Mouse (Mus musculus) layer of hippocampus, adult 9-10 months (tissue): ENCODE results near the gene Grk6.
A peak's percentile ranks its signal among the peaks of the same experiment; 100 is the strongest.

Source experiments
- DNase-seq: peaks from one replicate; pipeline ENCODE4 v3.0.0; 2022; ENCODE audit warnings: low spot score

Gene Grk6

GRCm38 (mm10) chr13:55464027-55464884, 19.4 kb downstream of the Grk6 start, which contains the start of gene Prr7:
Prr7 (plus strand) TSS chr13:55464267.
- DNase-seq = no peak

DNA sequence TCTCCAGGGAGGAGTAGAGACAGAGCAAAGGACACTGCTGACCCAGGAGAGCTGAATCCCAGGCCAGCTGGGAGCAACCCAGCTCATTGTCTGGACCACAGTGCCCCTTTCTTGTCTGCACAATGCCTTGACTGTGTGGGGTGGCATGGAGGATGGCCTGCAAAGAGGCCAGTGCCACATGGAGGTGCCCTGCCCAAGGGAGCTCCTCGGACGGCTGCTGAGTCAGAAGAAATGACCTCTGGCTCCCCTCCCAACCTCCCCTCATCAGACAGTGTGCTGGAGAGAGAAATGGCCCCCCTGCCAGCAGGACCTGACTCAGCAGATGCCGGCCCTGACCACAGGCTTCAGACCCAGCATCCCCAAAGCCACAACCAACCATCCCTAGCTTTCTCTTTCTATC, 20.3 kb downstream of the Grk6 start:
- no peak for DNase-seq

DNA sequence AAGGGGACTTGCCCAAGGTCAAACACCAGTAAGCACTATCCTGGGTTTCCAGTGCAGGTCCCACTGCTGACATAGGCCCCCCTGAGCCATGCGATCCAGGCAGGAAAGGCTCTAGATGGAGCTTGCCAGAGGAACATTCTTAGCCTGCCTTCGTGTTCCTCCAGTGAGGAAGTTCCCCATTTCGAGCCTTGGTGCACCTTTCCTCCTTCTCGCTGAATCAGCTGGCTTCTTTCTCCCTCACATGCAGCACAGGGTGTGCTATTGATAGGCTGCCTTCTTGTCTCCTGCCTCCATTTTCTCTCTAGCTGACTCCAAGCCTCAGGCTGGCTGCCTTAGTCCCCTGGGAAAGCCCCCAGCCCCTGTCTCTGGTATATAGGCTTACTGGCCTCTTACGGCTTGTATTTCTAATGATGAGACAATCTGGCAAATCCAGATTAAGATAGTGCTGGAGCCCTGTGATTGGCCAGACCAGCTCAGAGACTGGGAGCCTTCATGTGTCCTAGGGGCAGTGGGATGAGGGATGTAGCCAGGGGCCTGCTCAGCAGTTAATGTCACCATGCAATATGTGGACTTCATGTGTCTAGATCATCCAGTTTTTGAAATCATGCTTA, 21.1 kb downstream of the Grk6 start:
- no peak for DNase-seq

- no peak for DNase-seq
Measured at GRCm38 (mm10) chr13:55468851-55469560, 24.1 kb downstream of the Grk6 start.

GRCm38 (mm10) chr13:55470372-55470771, 25.5 kb downstream of the Grk6 start:
- DNase-seq = no peak

DNA sequence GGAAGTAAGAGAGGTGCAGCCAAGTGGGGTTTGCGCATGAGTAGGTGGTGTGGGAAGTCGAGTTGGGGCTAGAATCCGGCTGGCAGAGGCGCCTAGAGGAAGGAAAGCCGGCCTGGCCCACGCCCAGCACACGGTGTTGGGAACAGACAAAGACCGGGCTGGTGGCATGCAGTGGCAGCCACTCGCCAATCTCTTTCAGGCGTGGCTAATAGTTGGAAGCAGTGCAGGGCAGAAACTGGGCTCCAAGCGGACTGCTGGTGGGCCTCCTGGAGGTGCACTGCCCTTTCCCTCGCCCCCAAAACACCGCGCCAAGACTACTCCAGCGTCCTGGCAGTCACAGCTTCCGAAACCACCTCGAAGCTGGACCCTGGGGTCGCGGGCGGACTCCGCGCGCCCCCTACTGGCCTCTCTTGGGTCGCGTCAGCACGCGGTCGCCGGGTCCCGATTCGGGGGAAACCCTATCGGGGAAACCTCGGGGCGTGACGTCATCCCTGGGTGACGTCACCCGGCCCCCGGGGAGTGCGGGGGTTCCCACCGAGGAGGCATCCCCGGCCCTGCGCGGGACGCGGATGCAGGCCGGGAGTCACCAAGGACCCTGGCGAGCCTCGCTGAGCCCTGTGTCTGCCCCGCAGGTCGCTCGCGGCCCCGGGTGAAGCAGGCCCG, 26.4 kb downstream of the Grk6 start:
- no peak for DNase-seq

DNA sequence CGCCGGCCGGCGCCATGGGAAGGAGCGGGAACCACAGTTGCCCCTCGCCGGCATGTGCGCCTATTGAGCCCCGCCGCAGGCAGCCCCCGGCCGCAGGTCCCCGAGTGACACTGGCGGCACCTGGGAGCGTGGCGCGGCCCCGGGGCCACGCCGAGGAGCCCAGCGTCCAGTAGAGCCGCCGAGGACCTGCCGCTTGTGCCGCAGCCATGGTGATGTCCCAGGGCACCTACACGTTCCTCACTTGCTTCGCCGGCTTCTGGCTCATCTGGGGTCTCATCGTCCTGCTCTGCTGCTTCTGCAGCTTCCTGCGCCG, 26.9 kb downstream of the Grk6 start:
- DNase-seq = no peak

DNA sequence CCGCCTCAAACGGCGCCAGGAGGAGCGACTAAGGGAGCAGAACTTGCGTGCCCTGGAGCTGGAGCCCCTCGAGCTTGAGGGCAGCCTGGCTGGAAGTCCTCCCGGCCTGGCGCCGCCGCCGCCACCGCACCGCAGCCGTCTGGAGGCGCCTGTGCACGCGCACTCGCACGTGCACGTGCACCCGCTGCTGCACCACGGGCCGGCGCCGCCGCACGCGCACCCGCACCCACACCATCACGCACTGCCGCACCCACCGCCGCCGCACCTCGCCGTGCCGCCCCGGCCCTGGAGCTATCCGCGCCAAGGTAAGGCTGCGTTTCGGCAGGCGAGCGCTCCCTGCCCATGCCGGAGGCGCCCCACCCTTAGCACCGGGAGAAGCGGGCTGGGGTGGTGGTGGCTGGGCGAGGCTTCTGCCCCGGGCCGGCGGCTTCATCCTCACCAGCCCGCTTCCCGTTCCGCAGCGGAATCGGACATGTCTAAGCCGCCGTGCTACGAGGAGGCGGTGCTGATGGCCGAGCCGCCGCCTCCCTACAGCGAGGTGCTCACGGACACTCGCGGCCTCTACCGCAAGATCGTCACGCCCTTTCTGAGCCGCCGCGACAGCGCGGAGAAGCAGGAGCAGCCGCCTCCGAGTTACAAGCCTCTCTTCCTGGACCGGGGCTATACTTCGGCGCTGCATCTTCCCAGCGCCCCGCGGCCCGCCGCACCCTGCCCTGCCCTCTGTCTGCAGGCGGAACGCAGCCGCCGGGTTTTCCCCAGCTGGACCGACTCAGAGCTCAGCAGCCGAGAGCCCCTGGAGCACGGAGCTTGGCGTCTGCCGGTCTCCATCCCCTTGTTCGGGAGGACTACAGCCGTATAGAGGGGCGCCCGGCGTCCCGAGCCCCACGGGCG, 27.5 kb downstream of the Grk6 start:
- DNase-seq = no peak

DNA sequence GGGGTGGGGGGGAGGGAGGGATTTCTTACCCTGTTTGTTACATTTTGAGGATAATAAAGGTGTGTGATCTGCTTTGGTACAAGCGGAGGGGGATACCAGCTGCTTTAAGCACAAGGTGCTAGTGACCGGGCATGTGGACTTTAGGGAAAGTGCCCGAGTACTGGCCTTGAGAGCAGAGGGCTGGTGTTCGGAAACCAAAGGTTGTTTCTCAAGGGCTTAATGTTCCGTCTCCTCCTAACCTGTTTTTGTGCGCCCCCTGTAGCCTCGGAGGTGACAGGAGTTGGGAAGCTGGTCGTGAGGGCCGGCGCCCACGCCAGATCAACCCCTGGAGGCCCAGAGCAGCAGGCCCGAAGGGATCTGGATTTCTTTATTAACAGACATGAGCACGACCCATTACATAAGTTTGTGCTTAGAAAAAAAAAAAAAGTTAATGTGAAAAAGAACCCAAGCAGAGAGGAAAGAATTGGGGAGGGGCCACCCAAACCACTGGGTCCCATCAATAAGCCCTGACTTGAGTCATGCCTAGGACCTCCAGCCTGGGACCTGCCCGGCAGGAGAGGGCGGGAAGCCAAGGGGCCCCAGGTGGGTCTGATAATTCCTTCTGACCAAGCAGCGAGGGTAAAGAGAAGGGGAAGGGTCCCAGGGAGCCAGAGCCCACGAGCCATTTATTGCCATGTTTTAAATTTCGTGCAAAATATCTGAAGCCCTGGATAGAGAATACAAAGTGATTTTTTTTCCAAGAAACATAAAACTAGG, 28.4 kb downstream of the Grk6 start:
- DNase-seq = no peak

DNA sequence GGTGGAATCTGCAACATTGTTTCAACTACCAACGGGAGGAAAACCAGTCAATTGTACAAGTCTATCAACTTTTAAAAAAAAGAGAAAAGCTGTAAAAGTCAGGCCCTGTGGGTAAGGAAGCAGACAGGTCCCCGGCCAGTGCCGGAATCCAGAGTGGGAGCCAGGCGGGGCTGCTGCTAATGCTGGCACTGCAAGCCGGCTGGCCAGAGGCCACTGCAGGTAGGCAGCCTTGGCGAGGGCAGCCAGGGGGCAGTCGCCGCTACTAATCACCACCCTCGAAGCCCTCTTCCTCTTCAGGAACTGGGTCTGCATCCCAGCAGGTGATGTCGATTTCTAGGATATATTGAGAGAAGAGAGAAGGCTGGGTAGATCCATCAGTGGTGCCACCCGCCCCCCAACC, 29.1 kb downstream of the Grk6 start:
- DNase-seq = no peak

DNA sequence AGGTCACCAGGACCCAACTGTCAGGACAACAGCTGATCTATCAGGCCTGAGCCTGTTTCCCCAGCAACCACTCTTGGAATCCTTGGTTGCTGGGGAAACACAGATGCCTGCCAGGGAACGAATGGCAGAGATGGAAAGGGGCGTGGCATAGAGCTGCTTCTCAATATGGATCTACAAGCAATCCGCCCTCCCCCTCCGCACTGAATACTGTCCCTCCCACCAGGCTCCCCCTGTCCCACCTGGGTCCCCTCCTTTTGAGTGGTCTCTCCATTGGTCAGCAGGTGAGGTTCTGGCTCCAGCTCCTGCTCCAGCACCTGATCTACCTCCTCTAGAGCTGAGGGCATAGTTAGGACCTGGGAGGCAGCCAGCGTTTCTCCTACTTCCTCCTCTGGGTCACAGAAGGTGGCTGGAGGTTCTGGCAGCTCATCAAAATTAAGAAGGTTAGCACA, 29.8 kb downstream of the Grk6 start:
- no peak for DNase-seq

GRCm38 (mm10) chr13:55475750-55476149, 30.9 kb downstream of the Grk6 start:
- DNase-seq = no peak

GRCm38 (mm10) chr13:55476256-55476655, 31.4 kb downstream of the Grk6 start:
- DNase-seq = no peak

DNA sequence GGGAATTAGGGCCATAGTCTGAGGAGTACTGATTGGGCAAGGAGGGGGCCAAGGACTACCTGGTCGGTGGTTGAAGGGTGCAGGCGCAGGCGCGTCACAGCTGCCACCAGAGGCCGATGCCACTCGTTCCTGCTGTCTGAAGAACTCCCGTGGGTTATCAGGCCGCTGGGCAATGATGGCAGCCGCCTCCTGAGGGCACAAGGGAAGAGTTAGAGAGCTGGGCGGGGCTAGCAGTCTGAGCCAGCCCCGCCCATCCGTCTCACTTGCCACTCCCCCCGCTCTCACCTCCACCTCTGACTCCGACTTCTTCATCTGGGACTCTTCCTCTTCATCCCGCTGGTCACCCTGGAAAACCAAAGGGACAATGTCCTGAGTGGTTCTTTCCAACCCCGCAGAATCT, 32.6 kb downstream of the Grk6 start:
- DNase-seq = no peak

- no peak for DNase-seq
Measured at GRCm38 (mm10) chr13:55478036-55478435, 33.2 kb downstream of the Grk6 start.

DNA sequence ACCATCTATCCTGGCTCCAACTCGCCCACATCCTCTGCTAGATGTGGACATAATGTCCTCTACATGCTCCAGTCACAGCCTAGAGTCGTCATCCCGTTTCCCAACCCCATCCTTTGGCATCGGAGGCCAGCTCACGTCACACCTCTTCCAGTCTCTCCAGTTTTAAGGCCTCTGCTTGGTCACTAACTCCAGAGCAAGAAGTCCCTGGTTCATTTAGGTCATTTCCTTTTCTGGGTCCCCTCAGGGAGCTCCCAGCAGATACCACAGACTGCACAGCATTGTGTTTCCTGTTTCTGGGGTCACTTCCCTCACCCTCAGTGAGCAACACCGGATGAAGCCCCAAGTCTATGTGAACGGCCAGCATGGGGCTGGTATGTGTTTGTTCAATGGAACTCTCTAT, 34.1 kb downstream of the Grk6 start:
- DNase-seq = no peak

- no peak for DNase-seq
Measured at GRCm38 (mm10) chr13:55479929-55480328, 35.1 kb downstream of the Grk6 start.

DNA sequence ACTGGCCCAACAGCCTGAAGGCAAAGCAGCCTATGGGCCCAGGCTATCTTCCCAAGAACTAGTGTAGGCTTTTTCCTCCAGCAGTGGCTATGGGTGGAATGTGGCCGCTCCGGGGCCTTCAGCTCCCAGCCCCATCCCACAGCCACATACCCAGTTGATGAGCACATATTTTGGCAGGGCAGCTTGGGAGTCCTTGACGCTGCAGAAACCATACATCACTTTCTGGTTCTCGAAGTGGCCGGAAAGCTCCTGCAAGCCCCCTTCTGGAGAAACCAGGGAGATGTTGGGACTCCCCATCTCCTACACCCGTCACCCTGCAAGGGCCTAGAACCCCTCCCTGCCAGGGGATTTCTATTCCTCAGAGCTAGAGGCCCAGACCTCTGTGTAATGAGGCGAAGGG, 37.7 kb downstream of the Grk6 start:
- no peak for DNase-seq

- no peak for DNase-seq
Measured at GRCm38 (mm10) chr13:55483071-55483470, 38.2 kb downstream of the Grk6 start.

DNA sequence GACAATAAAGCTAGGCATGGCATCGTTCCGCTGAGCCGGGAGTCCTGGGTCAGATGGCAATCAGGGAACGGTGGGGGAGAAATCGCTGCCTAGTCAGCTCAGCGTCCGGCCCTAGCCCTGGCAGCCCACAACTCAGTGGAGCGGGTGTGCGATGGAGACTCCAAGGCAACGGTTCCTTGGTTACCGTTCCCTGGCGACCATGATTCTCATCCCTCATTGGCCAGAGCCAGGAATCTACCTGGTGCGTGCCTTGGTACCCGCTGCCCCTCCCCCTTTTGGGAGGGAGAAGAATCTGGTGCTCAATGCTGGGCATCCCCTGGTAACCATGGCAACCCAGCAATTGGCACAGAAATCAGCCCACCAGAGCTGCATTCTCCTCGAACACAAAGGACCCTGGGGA, 38.7 kb downstream of the Grk6 start:
- peak; percentile 72 for DNase-seq
